Mouse (Mus musculus): ENCODE measurements around the gene Tnfrsf17. TPM values are rescaled to one million over a fixed set of nuclear protein-coding genes. Genes with fewer than 3 reads are reported as not detected.
"Not testable (repeated sequence)": the region's sequence is repeated elsewhere in the genome, so short reads cannot be mapped to it uniquely, and the experiment has no call there.

Gene Tnfrsf17
- not detected for total RNA-seq (2021)
- long read RNA-seq, experiment 1: 0 reads
- long read RNA-seq, experiment 2: 0 reads

DNA sequence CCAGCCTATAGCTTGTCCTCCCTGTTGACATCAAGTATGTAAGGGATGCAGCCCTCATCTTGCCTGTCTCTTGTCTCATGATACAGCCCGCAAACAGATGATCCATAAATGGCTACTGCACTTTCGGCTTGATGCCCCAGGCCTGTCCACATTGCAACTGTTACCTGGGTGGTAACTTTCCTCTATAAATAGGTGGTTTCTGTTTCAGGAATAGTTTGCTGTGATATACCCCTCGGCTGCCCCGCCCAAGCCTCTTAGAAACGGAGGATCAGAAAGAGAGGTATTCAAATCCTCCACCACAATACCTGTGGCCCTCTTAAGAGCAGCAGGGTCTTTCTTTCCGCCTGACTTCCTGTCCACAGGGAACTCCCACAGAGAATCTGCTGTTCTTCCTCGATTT, at the start of gene Tnfrsf17:
Gene Tnfrsf17, plus strand, starts transcription at position 301 of the 400 bp plus-strand sequence.
- no peak for DNase-seq (ENCODE audit: low spot score in 2 of 2)
- intact Hi-C loops (cut with DNase I): no loop called here

DNA sequence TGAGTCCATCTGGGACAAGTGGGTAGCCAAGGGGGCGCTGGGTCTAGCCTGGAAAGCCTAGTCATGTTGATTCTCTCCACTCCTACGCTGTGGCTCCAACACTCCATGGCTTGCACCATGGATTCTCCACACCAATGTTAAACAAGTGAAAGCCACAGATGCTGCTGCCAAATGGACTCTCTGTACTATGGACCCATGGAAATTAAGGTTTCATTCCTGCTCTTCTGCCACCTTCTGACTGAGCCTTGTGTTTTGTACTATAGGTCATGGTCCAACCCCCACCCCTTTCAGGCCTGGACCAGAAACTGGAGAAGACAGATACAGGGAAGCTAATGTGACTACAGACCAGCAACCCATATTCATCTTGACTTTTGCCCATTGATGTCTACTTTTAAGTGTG, 47.1 kb upstream of the Tnfrsf17 start:
- intact Hi-C loops (cut with DNase I): no loop called here
- DNase-seq (ENCODE audit: low spot score in 2 of 2): no peak

DNA sequence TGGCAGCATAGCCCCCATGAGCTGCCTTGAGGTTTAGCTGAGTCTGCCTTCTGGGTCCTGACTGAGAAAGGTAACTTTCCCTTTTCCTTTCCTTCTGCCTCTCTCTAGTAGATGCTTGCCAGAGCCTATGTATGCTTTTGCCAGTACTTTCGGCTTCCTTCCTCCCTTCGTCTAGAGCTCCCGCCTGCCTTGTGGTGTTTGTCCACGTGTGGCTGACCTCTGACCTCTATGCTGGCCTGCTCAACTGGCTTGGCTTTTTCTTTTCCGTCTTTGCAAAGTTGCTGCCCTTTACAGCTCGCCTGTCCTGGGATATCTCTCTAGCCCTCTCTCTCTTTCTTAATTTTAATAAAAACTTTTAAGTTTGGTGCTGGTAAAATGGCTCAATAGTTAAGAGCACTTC, 43.8 kb upstream of the Tnfrsf17 start:
- DNase-seq (ENCODE audit: low spot score in 2 of 2): no peak
- intact Hi-C loops (cut with DNase I): no loop called here

DNA sequence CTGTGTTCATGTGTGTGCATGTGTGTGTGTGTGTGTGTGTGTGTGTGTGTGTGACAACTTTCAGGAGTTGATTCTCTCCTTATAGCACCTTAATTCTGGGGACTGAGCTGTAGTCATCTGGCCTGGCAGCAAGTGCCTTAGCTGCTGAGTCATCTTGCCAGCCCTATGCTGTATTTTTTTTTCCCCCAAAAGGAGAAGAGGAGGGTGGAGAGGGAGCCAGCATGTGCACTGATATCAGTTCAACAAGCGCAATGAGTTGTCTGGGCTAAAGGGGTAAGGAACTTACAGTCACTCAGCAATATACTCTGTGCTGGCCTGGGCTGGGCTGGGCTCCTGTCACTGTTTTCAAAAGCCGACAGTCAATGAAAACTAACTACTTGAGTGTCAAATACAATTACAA, 43.0 kb upstream of the Tnfrsf17 start:
- intact Hi-C loops (cut with DNase I): no loop called here

DNA sequence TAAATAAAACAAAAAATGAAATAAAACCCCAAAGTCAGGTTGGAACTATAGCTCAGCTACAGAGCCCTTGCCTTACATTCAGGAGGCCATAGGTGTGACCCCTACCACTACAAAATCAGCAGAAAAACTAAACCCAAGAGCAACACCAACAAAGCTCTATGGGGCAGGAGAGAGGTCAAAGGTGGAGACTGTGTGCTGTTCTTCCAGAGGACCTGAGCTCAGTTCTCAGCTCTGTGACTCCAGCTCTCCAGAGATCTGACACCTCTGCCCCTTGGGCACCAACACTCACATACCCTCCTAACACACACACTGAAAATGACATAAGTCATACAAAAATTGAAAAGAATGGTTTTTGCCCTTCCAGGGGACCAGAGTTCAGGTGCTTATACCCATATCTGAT, 42.5 kb upstream of the Tnfrsf17 start:
- no peak for DNase-seq (ENCODE audit: low spot score in 2 of 2)
- intact Hi-C loops (cut with DNase I): no loop called here

More for the DNA sequence above, 43.0 kb upstream of the Tnfrsf17 start:
- DNase-seq (ENCODE audit: low spot score in 2 of 2): peak in 1 of 2 experiments; percentile 21

DNA sequence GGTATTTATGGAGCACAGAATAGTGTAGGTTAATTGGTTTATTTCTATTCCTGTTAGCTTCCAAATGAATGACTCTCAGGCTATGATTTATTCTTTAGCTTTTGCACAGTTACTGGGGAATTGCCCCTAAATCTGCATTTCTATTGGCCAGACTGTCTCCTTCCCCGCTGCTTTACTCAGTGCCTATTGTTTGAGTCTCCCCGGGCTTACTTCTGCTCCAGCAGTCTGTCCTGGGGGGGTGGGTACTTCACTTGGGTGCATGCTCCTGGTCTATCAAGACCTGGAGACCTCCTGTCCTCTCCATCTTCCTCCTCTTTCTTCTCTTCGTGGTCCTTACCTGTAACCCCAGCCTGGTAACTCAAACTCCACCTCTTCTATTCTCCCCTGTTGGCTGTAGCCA, 36.7 kb upstream of the Tnfrsf17 start:
- intact Hi-C loops (cut with DNase I): no loop called here

DNA sequence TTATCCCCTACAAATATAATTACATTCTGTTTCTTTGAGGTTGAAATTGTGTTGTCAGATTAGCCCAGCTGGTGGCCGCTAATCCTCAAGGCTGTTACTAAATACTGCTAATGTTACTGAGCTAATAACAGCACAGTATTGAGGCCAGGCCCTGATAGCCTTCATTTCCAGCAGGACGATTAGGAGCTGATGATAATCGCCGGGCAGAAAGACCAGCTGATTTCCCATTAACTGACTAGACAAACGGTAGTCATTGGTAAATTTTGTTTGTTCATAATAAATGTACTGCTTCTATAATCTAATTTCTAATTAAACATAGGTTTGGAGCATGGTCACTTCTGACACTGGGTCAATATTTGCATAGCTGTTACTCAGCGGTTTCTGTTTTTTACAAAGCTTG, 34.8 kb upstream of the Tnfrsf17 start:
- intact Hi-C loops (cut with DNase I): no loop called here
- no peak for DNase-seq (ENCODE audit: low spot score in 2 of 2)

More for the DNA sequence above, 36.7 kb upstream of the Tnfrsf17 start:
- DNase-seq (ENCODE audit: low spot score in 2 of 2): no peak

DNA sequence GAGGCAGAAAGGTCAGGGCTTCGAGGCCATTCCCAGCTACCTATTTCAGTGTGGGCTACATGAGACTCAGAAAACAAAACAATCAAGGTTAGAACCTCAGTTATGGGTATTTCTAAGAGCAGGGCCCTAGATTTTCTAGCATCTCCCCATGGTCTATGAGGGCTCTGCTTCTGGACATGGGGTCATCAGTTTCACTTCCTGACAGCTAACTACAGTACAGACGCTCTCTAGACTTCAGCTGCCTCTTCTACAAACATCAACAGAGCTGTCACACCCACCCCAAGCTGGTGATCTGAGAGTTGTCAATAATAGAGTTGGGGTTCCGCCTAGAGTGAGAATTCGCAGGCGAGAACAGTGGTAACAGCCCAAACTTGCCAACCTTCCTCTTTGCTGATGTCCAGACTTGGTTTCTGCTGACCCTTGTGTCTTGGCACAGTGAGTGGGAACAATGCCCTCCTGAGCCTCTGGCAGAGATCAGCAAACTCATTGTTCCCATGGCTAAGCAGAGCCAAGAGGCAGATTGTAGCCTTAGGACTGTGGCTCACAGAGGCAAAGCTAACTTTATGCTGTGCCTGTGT, 30.9 kb upstream of the Tnfrsf17 start:
- intact Hi-C loops (cut with DNase I): no loop called here
- DNase-seq (ENCODE audit: low spot score in 2 of 2): peak; percentile 33 to 60

DNA sequence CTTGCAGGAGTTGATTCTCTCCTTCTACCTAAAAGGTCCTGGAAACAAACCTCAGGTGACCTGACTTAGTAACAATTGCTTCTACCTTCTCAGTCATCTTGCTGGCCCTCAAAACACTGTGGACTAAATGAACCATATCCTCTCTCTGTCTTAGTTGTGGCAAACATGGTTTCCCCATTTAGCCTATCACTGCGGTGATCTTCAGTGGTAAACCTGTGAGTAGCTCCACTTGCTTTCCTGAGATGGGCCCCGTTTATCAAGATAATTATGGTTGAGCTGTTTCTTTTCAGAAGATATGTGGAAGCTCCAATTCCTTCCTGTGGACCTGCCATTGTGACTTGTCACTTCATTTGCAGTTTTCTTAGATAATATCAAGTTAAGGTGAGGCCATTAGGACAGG, 28.7 kb upstream of the Tnfrsf17 start:
- intact Hi-C loops (cut with DNase I): no loop called here
- DNase-seq (ENCODE audit: low spot score in 2 of 2): no peak

DNA sequence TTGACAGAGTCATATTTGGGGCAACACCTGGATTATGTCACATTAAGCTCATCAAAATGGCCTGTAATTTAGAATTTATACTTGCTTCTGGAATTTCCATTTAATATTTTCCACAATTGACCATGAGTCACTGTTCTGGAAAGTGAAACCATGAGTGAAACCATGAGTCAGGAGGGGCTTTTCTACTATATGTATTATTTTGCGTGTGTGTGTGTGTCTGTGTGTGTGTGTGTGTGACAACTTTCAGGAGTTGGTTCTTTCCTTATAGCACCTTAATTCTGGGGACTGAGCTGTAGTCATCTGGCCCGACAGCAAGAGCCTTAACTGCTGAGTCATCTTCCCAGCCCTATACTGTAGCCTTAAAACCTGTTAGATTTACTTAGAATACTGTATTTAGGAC, 27.7 kb upstream of the Tnfrsf17 start:
- DNase-seq (ENCODE audit: low spot score in 2 of 2): no peak
- intact Hi-C loops (cut with DNase I): no loop called here

DNA sequence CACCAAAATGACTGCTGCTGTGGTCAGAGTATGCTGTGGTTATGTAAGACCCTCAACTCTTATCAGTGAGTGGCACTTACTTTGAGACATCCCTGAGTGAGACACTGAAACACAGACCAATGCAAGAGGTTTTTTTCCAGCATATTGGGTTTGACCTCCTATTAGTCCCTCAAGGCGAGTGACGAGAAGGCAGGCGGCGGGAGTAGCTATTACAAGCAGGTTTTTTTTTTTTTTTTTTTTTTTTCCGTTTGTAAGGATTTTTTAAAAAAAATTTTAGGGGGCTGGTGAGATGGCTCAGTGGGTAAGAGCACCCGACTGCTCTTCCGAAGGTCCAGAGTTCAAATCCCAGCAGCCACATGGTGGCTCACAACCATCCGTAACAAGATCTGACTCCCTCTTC, 24.7 kb upstream of the Tnfrsf17 start:
- intact Hi-C loops (cut with DNase I); DNase-seq (ENCODE audit: low spot score in 2 of 2): not testable (repeated sequence)

DNA sequence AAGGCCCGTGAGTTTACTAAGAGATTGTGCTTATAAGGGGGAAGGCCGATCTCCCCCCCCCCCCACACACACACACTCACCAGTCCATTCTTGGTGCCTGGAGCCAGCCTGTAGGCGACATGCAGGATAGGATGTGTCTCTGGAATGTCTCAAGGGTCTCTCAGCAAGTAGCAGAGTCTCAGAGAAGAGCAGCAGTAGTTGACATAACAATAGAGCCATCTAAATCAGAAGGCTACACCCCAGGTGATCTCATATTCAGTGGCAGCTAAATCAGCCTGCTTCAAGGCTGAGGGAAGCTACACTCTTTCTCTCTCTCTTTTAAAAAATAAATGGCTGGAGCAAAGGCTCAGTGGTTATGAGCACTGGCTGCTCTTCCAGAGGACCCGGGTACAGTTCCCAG, 18.0 kb upstream of the Tnfrsf17 start:
- intact Hi-C loops (cut with DNase I); DNase-seq (ENCODE audit: low spot score in 2 of 2): not testable (repeated sequence)

DNA sequence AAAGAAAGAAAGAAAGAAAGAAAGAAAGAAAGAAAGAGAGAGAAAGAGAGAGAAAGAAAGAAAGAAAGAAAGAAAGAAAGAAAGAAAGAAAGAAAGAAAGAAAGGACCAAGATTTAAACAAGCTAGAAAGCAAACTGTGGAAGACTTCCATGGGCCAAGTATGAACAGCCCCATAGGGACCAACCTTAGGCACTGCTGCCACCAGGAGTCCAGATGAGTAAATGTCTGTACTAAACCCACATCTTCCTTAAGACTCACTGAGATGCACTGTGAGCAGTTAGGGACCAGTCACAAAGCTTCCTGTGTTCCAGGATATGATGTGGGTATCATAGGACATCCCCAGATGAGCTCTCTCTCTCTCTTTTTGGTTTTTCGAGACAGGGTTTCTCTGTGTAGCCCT, 15.9 kb upstream of the Tnfrsf17 start:
- DNase-seq (ENCODE audit: low spot score in 2 of 2): peak in 1 of 2 experiments; percentile 29
- intact Hi-C loops (cut with DNase I): not testable (repeated sequence)

DNA sequence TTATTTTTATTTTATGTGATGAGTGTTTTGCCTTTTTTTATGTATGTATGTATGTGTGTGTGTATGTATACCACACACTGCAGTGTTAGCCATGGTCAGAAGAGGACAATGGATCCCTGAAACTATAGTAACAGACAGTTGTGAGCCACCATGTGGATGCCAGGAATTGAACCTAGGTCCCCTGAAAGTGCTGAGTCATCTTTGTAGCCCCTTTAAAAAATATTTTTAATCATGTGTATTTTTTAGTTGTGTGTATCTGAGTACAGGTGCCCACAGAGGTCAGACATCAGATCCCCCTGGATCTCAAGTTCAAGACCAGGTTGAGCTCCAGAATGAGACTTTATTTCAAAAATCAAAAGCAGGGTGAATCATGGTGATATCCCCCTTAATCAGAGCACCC, 9.9 kb upstream of the Tnfrsf17 start:
- no peak for DNase-seq (ENCODE audit: low spot score in 2 of 2)
- intact Hi-C loops (cut with DNase I): no loop called here

DNA sequence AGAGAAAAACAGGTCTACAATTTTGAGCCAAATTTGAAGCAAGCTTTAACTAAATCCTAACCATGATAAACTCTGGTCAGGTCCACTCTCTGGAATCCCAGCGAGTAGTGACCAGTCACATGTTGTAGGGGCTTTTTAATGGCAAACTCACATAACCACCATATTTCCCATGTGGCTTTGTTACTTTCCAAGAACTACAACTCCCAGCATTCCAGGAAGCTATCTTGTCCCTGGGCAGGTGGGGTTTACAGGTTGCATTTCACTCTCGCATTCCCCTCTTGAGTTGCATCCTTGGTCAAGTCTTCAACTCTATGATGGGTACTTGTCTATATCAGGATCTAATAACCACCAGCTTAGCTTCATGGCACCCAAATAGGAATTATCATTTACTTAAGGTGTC, 8.1 kb upstream of the Tnfrsf17 start:
- DNase-seq (ENCODE audit: low spot score in 2 of 2): no peak
- intact Hi-C loops (cut with DNase I): no loop called here

DNA sequence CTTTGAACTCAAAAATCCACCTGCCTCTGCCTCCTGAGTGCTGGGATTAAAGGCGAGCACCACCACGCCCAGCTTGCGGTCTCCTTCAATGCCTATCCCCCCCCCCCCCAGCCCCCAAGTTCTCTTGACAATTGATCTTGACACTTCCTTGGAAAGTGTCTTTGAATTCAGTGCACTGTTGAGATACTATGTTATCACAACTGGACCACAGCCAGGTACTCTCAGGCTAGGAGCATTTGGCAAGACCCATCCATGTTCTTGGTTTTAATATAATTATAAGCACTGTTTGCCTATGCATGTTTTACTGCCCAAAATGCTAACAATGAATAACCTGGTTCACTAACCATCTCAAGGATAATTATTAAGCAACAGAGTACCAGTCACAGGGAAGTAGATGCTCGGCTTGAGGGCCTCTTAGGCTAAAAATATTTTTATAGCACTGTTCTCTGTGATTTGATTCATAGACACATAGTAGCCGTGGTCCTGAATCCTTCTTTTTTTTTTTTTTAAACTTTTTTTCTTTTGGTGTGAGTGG, 2.2 kb downstream of the Tnfrsf17 start:
- DNase-seq (ENCODE audit: low spot score in 2 of 2): no peak
- intact Hi-C loops (cut with DNase I): no loop called here

DNA sequence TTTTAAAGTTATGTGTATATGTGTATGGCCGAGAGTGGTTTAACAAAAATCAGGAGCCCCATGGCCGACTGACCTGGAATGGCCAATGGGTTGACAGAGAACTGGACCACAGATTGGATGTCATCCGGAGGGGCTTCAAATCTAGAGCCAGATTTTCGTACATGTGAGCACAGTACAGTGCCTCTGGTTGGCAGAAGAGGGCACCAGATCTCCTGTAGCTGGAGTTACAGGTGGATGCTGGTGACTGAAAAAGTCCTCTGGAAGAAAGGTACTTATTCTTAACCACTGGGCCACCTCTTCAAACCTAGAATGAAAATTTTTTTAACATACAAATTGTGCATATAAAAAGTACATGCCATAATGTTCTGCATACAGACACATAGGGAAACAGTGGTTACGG, 3.1 kb downstream of the Tnfrsf17 start:
- no peak for DNase-seq (ENCODE audit: low spot score in 2 of 2)
- intact Hi-C loops (cut with DNase I): no loop called here

DNA sequence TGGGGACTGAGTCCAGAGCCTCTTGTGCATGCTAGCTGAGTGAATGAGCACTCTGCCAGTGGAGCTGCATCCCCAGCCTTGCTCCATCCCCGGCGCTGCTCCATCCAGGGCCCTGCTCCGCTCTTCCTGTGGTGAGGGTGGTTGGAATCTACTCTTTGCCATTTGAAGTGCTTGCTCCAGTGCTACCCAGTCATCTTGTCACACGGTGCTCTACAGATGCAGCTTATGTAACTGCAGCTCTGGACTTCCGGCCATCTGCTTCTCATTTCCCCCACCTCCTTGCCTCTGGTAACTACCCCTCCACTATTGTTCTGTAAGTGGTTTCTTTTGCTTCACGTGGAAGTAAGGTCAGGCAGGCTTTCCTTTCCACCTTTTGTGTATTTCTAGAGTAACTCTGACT, 3.7 kb downstream of the Tnfrsf17 start:
- peak in 1 of 2 experiments; percentile 23 for DNase-seq (ENCODE audit: low spot score in 2 of 2)
- intact Hi-C loops (cut with DNase I): no loop called here

DNA sequence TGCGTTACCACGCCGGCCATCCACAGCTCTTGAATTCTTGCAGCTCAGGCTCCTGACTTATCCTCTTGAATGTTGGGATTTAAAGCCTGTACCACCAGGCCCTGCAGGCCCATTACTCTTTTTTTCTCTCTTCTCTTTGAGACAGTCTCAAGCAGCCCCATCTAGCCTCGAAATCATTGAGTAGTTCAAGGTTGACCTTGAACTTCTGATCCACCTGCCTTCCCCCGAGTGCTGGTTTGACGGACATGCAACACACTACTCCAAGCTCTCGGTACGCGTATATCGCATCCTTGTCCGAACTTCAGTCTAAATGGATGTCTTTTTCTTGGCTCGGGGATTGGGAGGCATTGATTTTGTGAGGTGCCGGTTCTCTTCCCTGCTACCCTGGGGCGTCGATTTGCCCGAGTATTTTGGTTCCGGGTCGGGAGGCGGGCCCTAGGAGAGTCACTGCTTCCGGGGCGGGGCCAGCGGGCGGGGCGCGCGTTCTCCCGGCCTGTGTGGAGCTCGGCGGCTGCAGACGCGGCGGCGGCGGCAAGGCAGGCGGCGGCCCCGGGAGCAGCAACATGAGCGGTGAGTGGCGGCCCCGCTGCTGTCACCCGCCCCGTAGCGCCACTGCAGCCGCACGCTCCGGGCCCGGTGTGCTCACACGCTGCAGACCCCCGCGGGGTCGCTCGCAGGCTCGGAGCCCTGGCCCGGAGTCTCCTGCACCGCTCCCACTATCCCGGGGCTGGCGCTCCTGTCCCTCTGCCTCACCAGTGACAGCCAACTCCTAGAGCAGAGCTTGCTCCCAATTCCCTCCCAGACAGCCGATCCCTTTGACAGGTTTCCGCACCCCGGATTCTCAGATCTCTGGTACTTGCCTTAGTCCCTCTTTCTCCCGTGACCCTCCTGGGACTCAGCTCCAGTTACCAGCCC, 9.1 kb downstream of the Tnfrsf17 start, which contains the start of gene Snx29:
Gene Snx29, plus strand, starts transcription at position 500 of the 915 bp plus-strand sequence.
- intact Hi-C loops (cut with DNase I): loop anchor here (5.0 kb wide), 1 partner anchor 95 kb away; no protein-coding TSS in a partner anchor

DNA sequence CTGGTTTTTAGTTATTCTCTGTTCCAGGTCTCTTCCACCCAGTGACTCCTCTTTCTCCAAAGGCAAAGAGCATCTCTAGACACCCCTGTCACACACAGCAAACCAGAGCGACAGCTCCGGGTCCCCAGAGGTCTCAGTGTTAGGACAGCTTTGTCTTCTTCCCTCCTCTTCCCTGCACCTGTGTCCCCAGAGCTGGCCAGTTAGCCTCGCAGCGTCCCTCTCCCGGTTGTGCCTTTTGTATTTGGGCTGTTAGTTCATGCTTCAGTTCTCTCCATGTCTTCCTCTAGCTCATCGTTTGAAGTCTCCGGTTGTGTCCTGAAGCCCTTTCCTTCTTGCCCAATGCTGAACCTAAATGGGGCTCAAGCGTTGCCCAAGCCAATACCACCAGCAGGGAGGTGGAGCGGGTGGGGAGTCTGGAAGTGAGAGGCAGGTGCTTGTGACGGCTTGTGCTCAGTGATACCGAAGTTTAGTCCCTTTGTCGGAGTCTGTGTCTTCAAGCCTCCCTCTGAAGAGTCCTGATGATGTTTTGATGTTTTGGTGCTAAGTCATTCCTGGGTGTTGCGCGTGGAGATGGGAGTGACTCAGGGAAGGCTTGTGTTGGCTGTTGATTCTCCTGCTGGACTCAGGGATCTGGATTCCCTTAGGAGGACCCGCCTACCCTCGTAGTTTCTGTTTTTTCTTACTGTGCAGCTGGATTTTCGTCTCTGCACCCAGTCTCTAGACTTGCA, 9.9 kb downstream of the Tnfrsf17 start:
- DNase-seq (ENCODE audit: low spot score in 2 of 2): peak; percentile 16 to 23
- intact Hi-C loops (cut with DNase I): loop anchor here (5.0 kb wide), 1 partner anchor 94 kb away; no protein-coding TSS in a partner anchor

More for the DNA sequence above, 9.1 kb downstream of the Tnfrsf17 start, which contains the start of gene Snx29:
- peak; percentile 97 to 98 for DNase-seq (ENCODE audit: low spot score in 2 of 2)

Data from left cerebral cortex, postnatal 14 days (tissue).